Mouse (Mus musculus): ENCODE measurements at regions not wholly inside any gene's neighbourhood (a gene's known extent, or its start where the extent isn't known, plus 50 kb on each side); places are given as distances from the start of the nearest gene placed in this dataset.

DNA sequence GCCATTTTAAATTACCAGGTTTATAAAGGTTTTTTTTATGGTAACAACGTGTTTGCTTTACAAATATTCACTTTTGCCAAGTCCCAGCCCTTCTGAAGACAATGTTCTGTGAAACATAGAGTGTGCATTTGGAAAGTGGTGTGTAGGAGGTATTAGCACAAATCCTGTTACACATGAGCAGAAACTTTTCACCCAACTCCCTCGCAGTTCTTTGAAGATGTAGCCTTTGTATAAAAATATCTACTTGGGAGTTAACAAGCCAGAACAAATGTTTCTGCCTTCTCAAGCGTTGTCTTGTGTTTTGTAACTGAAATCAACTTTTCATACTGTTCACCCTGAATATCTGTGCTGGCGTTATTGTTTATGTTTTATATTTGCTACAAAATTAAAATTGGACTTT is 986.2 kb downstream of the Fam19a2 start:
- Histone ChIP-seq H3K36me3 (ENCODE audit: control insufficient read depth, insufficient read depth, low read length) (no peaks in the 10 kb centered on the region), H3K27ac (ENCODE audit: low read length) (no peak overlapping the region), H3K4me2 (replicated peaks; ENCODE audit: low read depth, low read length) (no peak overlapping the region), H3K4me1 (ENCODE audit: control insufficient read depth, insufficient read depth, low read length) (no peaks in the 10 kb centered on the region), H3K9ac (replicated peaks; ENCODE audit: low read depth, low read length) (no peak overlapping the region), H3K9me3 (ENCODE audit: control insufficient read depth, low read depth, low read length) (no peaks in the 10 kb centered on the region), H3K27me3 (ENCODE audit: control insufficient read depth, insufficient read depth, low read length) (no peaks in the 10 kb centered on the region), H3K4me3 (ENCODE audit: low read depth, low read length) (no peak overlapping the region)
- 51% methylated on average over 4 of the region's 4 CpGs for WGBS
- ATAC-seq (ENCODE audit: insufficient number of reproducible peaks, insufficient read depth, low FRiP score, low read depth): no peak

DNA sequence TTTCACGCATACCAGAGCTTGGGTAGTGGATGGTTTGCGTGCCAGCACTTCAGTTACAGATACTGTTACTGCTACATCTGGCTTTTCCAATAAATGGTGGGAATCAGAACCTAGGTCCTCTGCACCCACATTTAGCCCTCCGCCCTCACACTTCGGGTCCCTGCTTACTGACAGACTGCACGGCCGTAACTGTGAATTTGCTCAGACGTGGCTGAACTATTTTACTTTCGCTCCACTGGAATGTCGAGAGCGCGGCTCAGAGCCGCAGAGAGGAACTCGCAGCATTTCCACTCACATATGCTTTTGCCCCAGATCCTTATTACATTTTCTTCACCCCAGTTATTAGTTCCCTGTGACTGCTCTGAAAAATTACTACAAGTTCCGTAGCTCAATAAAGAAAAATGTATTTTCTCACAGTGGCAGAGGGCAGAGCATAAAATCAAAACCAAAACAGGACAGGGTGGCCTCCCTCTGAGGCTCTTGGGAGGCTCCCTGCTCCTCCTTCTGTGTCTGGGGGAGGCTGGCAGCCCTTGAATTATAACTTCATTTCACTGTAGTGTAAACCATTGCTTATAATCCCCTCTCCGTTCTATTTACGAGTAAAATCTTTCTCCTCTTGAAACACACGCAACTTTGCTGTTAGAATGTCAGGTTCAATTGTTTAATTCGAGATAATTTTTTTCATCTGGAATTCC is 1024.7 kb downstream of the Fam19a2 start:
- Histone ChIP-seq H3K27me3 (ENCODE audit: control insufficient read depth, insufficient read depth, low read length) (no peaks in the 10 kb centered on the region), H3K9ac (replicated peaks; ENCODE audit: low read depth, low read length) (no peak overlapping the region), H3K4me1 (ENCODE audit: control insufficient read depth, insufficient read depth, low read length) (no peaks in the 10 kb centered on the region), H3K27ac (ENCODE audit: low read length) (no peak overlapping the region), H3K4me2 (replicated peaks; ENCODE audit: low read depth, low read length) (peak overlapping the region; percentile 36), H3K36me3 (ENCODE audit: control insufficient read depth, insufficient read depth, low read length) (no peaks in the 10 kb centered on the region), H3K4me3 (ENCODE audit: low read depth, low read length) (no peak overlapping the region), H3K9me3 (ENCODE audit: control insufficient read depth, low read depth, low read length) (no peaks in the 10 kb centered on the region)
- 54% methylated on average over 18 of the region's 18 CpGs for WGBS
- no peak for ATAC-seq (ENCODE audit: insufficient number of reproducible peaks, insufficient read depth, low FRiP score, low read depth)

DNA sequence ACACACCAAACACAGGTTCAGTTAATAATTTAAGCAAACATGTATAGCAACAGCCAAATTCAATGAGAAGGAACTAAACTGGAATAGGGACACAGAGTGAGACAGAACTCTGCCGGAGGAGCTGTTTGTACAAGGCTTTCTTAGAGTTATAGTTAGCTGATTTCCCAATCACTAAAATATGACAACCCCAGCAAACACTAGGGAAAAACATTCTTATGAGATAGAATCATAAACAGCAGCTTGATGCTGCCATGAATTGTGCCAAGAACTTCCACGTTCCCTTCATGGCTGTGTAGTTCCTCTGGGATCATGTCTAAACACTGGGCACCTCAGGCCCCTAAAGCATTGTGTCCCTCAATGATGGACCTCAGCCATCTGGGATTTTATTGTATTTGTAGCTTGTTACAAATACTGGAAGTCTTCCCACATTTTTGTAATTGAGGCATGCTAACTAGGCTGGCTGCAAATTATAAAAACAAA is 1033.4 kb downstream of the Fam19a2 start:
- Histone ChIP-seq H3K36me3 (ENCODE audit: control insufficient read depth, insufficient read depth, low read length) (no peaks in the 10 kb centered on the region), H3K9me3 (ENCODE audit: control insufficient read depth, low read depth, low read length) (no peaks in the 10 kb centered on the region), H3K9ac (replicated peaks; ENCODE audit: low read depth, low read length) (no peak overlapping the region), H3K27me3 (ENCODE audit: control insufficient read depth, insufficient read depth, low read length) (no peaks in the 10 kb centered on the region), H3K4me2 (replicated peaks; ENCODE audit: low read depth, low read length) (no peak overlapping the region), H3K4me1 (ENCODE audit: control insufficient read depth, insufficient read depth, low read length) (no peaks in the 10 kb centered on the region), H3K4me3 (ENCODE audit: low read depth, low read length) (no peak overlapping the region), H3K27ac (ENCODE audit: low read length) (no peak overlapping the region)
- ATAC-seq (ENCODE audit: insufficient number of reproducible peaks, insufficient read depth, low FRiP score, low read depth): no peak
- 79% methylated on average over 2 of the region's 2 CpGs for WGBS

DNA sequence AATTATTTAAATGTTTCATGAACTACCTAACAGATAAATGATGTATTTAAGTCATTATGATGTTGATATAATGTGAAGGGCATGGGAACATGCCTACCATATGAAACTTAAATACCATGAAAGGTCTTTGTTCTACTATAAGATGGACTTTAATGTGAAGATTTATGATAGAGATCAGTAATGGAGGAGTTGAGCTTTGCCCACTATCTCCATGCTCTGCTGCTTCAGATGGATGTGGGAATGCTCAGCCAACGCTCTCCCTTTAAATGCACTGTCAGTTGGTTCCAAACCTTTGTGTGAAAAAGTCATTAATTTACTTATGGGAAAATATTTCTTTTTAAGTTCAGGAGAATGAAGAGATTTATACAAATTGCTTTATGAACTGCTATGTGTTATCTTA is 1040.9 kb downstream of the Fam19a2 start:
- Histone ChIP-seq H3K4me3 (ENCODE audit: low read depth, low read length) (no peak overlapping the region), H3K4me1 (ENCODE audit: control insufficient read depth, insufficient read depth, low read length) (no peaks in the 10 kb centered on the region), H3K36me3 (ENCODE audit: control insufficient read depth, insufficient read depth, low read length) (no peaks in the 10 kb centered on the region), H3K9ac (replicated peaks; ENCODE audit: low read depth, low read length) (no peak overlapping the region), H3K9me3 (ENCODE audit: control insufficient read depth, low read depth, low read length) (no peaks in the 10 kb centered on the region), H3K27ac (ENCODE audit: low read length) (no peak overlapping the region), H3K27me3 (ENCODE audit: control insufficient read depth, insufficient read depth, low read length) (no peaks in the 10 kb centered on the region), H3K4me2 (replicated peaks; ENCODE audit: low read depth, low read length) (no peak overlapping the region)
- no peak for ATAC-seq (ENCODE audit: insufficient number of reproducible peaks, insufficient read depth, low FRiP score, low read depth)
- WGBS: 79% methylated on average over 1 of the region's 1 CpGs

DNA sequence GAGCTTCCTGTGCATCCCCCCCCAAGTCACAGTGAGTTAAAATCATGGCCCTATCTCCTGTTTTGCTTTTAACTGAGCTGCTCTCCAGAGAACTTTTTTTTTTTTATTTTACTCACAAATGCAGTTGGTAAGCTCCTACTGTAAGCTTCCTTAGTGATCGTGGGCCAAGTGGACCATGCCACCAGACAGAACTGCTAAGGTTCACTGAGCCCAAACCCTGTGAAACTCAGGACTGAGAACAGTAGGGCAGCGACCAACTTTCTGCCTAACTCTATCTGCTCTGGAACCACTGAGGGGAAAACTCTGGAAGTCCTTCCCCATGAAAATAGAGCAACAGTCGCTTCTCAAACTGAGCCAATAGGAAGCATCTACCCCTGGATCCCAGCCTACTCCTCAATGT is 1041.8 kb downstream of the Fam19a2 start:
- H3K36me3 ChIP-seq (ENCODE audit: control insufficient read depth, insufficient read depth, low read length): no peaks in the 10 kb centered on the region
- WGBS: 83% methylated on average over 3 of the region's 3 CpGs
- H3K27ac ChIP-seq (ENCODE audit: low read length): no peak overlapping the region
- H3K27me3 ChIP-seq (ENCODE audit: control insufficient read depth, insufficient read depth, low read length): no peaks in the 10 kb centered on the region
- no peaks in the 10 kb centered on the region for H3K9me3 ChIP-seq (ENCODE audit: control insufficient read depth, low read depth, low read length)
- ATAC-seq (ENCODE audit: insufficient number of reproducible peaks, insufficient read depth, low FRiP score, low read depth): no peak
- H3K9ac ChIP-seq (replicated peaks; ENCODE audit: low read depth, low read length): no peak overlapping the region
- H3K4me1 ChIP-seq (ENCODE audit: control insufficient read depth, insufficient read depth, low read length): no peaks in the 10 kb centered on the region
- no peak overlapping the region for H3K4me2 ChIP-seq (replicated peaks; ENCODE audit: low read depth, low read length)
- H3K4me3 ChIP-seq (ENCODE audit: low read depth, low read length): no peak overlapping the region

DNA sequence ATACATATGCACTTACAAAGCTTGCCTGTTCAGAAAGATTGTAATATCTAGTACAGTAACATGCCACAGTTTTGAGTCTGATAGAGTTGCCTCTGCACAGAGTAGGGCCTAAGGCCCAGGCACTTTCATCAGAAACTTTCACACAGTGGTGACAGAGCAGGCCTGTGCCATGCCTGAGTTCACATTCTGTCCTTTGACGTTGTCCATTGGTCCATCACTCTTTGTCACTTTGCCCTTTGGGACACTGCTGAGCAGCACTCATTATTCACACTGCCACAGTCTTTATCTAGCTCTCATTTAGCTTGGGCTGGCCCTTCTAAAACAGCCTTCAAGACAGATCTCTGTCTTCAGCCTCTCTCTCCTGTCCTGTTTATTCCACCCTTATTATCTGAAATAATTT is 1055.0 kb downstream of the Fam19a2 start:
- Histone ChIP-seq H3K27me3 (ENCODE audit: control insufficient read depth, insufficient read depth, low read length) (no peaks in the 10 kb centered on the region), H3K4me3 (ENCODE audit: low read depth, low read length) (no peak overlapping the region), H3K9ac (replicated peaks; ENCODE audit: low read depth, low read length) (no peak overlapping the region), H3K36me3 (ENCODE audit: control insufficient read depth, insufficient read depth, low read length) (no peaks in the 10 kb centered on the region), H3K27ac (ENCODE audit: low read length) (no peak overlapping the region), H3K9me3 (ENCODE audit: control insufficient read depth, low read depth, low read length) (no peaks in the 10 kb centered on the region), H3K4me2 (replicated peaks; ENCODE audit: low read depth, low read length) (no peak overlapping the region), H3K4me1 (ENCODE audit: control insufficient read depth, insufficient read depth, low read length) (no peaks in the 10 kb centered on the region)
- WGBS: 29% methylated on average over 1 of the region's 1 CpGs
- ATAC-seq (ENCODE audit: insufficient number of reproducible peaks, insufficient read depth, low FRiP score, low read depth): no peak

DNA sequence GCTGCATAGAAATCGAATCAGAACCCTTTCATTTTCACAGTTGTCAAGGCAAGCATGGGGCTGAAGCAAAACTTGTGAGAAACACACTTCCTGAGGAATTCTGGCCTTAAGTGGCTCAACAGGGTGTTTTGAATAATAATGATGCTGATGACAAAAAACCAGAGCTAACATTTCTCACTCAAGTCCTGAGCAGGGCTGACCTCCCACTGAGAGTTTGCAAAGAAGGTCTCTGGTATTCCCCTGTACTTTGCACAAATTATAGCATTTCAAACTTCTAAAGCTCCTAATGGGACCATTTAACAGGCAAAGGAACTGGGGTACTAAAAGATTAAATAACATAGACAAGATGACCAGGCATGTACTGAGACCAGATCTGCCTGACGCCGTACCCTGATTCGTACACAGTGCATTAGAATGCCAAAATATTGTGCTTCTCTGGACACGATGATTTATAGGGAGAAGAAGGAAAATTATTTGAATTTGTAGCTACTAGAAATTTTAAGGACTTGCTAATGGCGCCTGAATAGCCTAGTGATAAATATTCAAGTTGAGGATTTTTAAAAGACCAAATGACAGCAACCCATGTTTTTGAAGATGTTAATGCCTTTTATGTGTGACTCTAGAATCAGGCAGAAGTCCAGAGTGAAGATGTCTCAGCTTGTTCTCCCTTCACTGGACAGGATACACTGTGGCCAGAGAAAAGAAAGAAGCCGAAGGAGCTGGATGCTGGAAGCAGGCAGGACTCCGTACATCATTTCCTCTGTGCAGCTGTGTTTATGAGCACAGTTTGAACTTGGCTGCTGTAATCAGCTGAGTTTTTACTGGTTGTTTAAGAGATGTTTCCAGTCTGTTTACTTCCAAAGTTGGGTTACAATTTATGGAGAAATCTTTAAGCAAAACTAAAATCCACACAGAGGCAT is 1056.7 kb downstream of the Fam19a2 start:
- H3K36me3 ChIP-seq (ENCODE audit: control insufficient read depth, insufficient read depth, low read length): no peaks in the 10 kb centered on the region
- no peak overlapping the region for H3K9ac ChIP-seq (replicated peaks; ENCODE audit: low read depth, low read length)
- WGBS: 47% methylated on average over 8 of the region's 8 CpGs
- ATAC-seq (ENCODE audit: insufficient number of reproducible peaks, insufficient read depth, low FRiP score, low read depth): no peak
- H3K4me3 ChIP-seq (ENCODE audit: low read depth, low read length): no peak overlapping the region
- no peaks in the 10 kb centered on the region for H3K27me3 ChIP-seq (ENCODE audit: control insufficient read depth, insufficient read depth, low read length)
- no peak overlapping the region for H3K4me2 ChIP-seq (replicated peaks; ENCODE audit: low read depth, low read length)
- H3K4me1 ChIP-seq (ENCODE audit: control insufficient read depth, insufficient read depth, low read length): no peaks in the 10 kb centered on the region
- H3K9me3 ChIP-seq (ENCODE audit: control insufficient read depth, low read depth, low read length): no peaks in the 10 kb centered on the region
- H3K27ac ChIP-seq (ENCODE audit: low read length): peak overlapping the region; percentile 33; the same call in 1 of the 2 replicates

DNA sequence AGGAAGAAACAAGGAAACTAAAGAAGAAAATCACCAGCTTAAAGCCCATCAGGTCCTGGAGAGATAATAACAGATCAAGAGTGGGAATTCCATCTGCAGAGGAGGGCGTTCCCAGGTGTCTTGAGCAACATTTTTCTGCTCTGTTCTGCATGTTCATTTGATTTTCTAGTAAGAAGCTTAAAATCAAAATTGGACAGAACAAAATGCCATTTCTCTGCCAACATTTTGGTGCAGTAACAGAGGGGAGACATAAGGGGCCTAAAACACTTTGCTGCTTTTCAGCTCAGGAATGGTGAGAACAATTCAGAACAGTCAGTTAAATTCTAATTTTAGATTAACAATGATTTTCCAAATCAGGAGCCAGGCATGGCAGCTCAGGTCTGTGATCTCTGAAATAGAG is 1056.8 kb downstream of the Slc16a7 start:
- H3K27me3 ChIP-seq (ENCODE audit: control insufficient read depth, insufficient read depth, low read length): no peaks in the 10 kb centered on the region
- no peak overlapping the region for H3K4me2 ChIP-seq (replicated peaks; ENCODE audit: low read depth, low read length)
- no peaks in the 10 kb centered on the region for H3K9me3 ChIP-seq (ENCODE audit: control insufficient read depth, low read depth, low read length)
- no peaks in the 10 kb centered on the region for H3K4me1 ChIP-seq (ENCODE audit: control insufficient read depth, insufficient read depth, low read length)
- 78% methylated on average over 1 of the region's 1 CpGs for WGBS
- no peaks in the 10 kb centered on the region for H3K36me3 ChIP-seq (ENCODE audit: control insufficient read depth, insufficient read depth, low read length)
- no peak overlapping the region for H3K4me3 ChIP-seq (ENCODE audit: low read depth, low read length)
- no peak overlapping the region for H3K9ac ChIP-seq (replicated peaks; ENCODE audit: low read depth, low read length)
- ATAC-seq (ENCODE audit: insufficient number of reproducible peaks, insufficient read depth, low FRiP score, low read depth): no peak
- no peak overlapping the region for H3K27ac ChIP-seq (ENCODE audit: low read length)
